Mouse (Mus musculus) adrenal gland, adult 2 months (tissue): ENCODE results near the gene Angptl6. TPM values are rescaled to one million over a fixed set of nuclear protein-coding genes. Genes with fewer than 3 reads are reported as not detected.
"Not testable (repeated sequence)": the region's sequence is repeated elsewhere in the genome, so short reads cannot be mapped to it uniquely, and the experiment has no call there.

ENCODE experiments used
- DNase-seq: peaks from one replicate; pipeline ENCODE4 v3.0.0; 2021
- microRNA-seq, 2 experiments: library from miRNA; unstranded; fragments of <30 nt; microRNA quantifications; one replicate each; pipeline ENCODE4 v1.2.0; 2021
- polyA plus RNA-seq: library from polyadenylated mRNA; depleted of rRNA; stranded (reverse); fragments of >200 nt; gene quantifications from 2 replicates; pipeline ENCODE4 v1.2.3, GENCODE M21; 2012; rRNA removed
- total RNA-seq, 2 experiments: library from RNA; stranded (reverse); gene quantifications; 2 replicates each; pipeline ENCODE4 v1.2.3; 2021

The Angptl6 gene
- total and polyA plus RNA-seq, 3 experiments: 3.3 to 4.0 (median 3.3) TPM

GRCm38 (mm10) chr9:20837184-20837947 is 42.2 kb downstream of the Angptl6 start:
- DNase-seq: no peak

GRCm38 (mm10) chr9:20835431-20835954 is 44.0 kb downstream of the Angptl6 start:
- DNase-seq: not testable (repeated sequence)

- no peak for DNase-seq
Observed at GRCm38 (mm10) chr9:20834881-20835280, 44.6 kb downstream of the Angptl6 start.

GRCm38 (mm10) chr9:20830901-20831643 is 48.5 kb downstream of the Angptl6 start:
- DNase-seq: peak; percentile 94

DNA sequence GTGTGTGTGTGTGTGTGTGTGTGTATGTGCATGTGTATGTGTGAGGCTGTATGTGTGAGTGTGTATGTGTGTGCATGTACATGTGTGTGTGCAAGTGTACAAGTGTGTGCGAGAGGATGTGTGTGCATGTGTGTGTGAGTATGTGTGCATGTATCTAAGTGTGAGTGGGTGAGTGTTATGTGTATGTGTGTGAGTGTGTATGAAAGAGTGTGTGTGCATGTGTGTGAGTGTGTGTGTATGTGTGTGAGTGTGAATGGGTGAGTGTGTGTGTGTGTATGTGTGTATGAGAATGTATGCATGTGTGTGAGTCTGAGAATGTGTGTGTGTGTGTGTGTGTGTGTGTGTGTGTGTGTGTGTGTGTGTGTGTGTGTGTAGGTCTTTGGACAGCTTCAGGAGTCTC is 51.4 kb downstream of the Angptl6 start:
- DNase-seq: no peak

- no peak for DNase-seq
Observed at GRCm38 (mm10) chr9:20825781-20826180, 53.7 kb downstream of the Angptl6 start.

Small RNA genes lying within 50 kb of the gene (microRNA-seq; reads per million reads assigned to microRNA genes)
- 0 reads per million in 2 experiments for gene Mir7081

Other genes starting within 250 kb of the Angptl6 start
- 100 to 1,000 TPM; 384 to 522 TPM for gene Ubl5, start 236.8 kb downstream of the Angptl6 start, total RNA-seq
- 133 and 135 TPM in 2 replicates for gene Ubl5, start 236.8 kb downstream of the Angptl6 start, polyA plus RNA-seq
- gene Fbxl12, start 235.0 kb downstream of the Angptl6 start, total RNA-seq: 10 to 100 TPM; 13.0 to 16.7 TPM
- 47.1 and 59.1 TPM in 2 replicates for gene Fbxl12, start 235.0 kb downstream of the Angptl6 start, polyA plus RNA-seq
- 10 to 100 TPM; 20.8 to 26.9 TPM for gene Pin1, start 227.6 kb downstream of the Angptl6 start, total RNA-seq
- 20.4 and 24.2 TPM in 2 replicates for gene Pin1, start 227.6 kb downstream of the Angptl6 start, polyA plus RNA-seq
- 1 to 10 TPM in 1 of 2 experiments, under 1 TPM in 1; 0.49 to 1.0 TPM for gene Olfm2, start 133.4 kb downstream of the Angptl6 start, total RNA-seq
- 1.1 and 2.9 TPM in 2 replicates for gene Olfm2, start 133.4 kb downstream of the Angptl6 start, polyA plus RNA-seq
- gene Col5a3, start 64.7 kb downstream of the Angptl6 start, total RNA-seq: 100 to 1,000 TPM in 1 of 2 experiments, 10 to 100 TPM in 1; 78.4 to 293 TPM
- gene Col5a3, start 64.7 kb downstream of the Angptl6 start, polyA plus RNA-seq: 108 and 110 TPM in 2 replicates
- not detected for gene Rdh8, start 61.2 kb downstream of the Angptl6 start, total RNA-seq
- not detected in 2 replicates for gene Rdh8, start 61.2 kb downstream of the Angptl6 start, polyA plus RNA-seq
- gene A230050P20Rik, start 11.1 kb downstream of the Angptl6 start, total RNA-seq: 10 to 100 TPM; 19.4 to 20.1 TPM
- gene A230050P20Rik, start 11.1 kb downstream of the Angptl6 start, polyA plus RNA-seq: 140 and 164 TPM in 2 replicates
- 10 to 100 TPM; 27.6 to 44.4 TPM for gene Ppan, start 8.4 kb upstream of the Angptl6 start, total RNA-seq
- gene Ppan, start 8.4 kb upstream of the Angptl6 start, polyA plus RNA-seq: 128 and 140 TPM in 2 replicates
- gene Eif3g, start 18.9 kb upstream of the Angptl6 start, total RNA-seq: 100 to 1,000 TPM; 156 to 170 TPM
- 123 and 133 TPM in 2 replicates for gene Eif3g, start 18.9 kb upstream of the Angptl6 start, polyA plus RNA-seq
- 10 to 100 TPM; 43.0 to 44.0 TPM for gene Dnmt1, start 80.2 kb upstream of the Angptl6 start, total RNA-seq
- 29.6 and 29.8 TPM in 2 replicates for gene Dnmt1, start 80.2 kb upstream of the Angptl6 start, polyA plus RNA-seq
- 10 to 100 TPM; 20.4 to 26.6 TPM for gene S1pr2, start 97.1 kb upstream of the Angptl6 start, total RNA-seq
- gene S1pr2, start 97.1 kb upstream of the Angptl6 start, polyA plus RNA-seq: 14.8 and 15.7 TPM in 2 replicates
- 100 to 1,000 TPM; 120 to 130 TPM for gene Mrpl4, start 123.0 kb upstream of the Angptl6 start, total RNA-seq
- gene Mrpl4, start 123.0 kb upstream of the Angptl6 start, polyA plus RNA-seq: 245 and 270 TPM in 2 replicates
- gene Icam1, start 136.3 kb upstream of the Angptl6 start, total RNA-seq: 10 to 100 TPM; 10.8 to 19.1 TPM
- gene Icam1, start 136.3 kb upstream of the Angptl6 start, polyA plus RNA-seq: 7.5 and 8.3 TPM in 2 replicates
- gene Icam4, start 149.6 kb upstream of the Angptl6 start, total RNA-seq: 1 to 10 TPM; 1.1 to 5.1 TPM
- 1.9 and 2.7 TPM in 2 replicates for gene Icam4, start 149.6 kb upstream of the Angptl6 start, polyA plus RNA-seq
- under 1 TPM; 0.17 to 0.31 TPM for gene Icam5, start 152.3 kb upstream of the Angptl6 start, total RNA-seq
- gene Icam5, start 152.3 kb upstream of the Angptl6 start, polyA plus RNA-seq: 0.41 and 0.48 TPM in 2 replicates
- not detected for gene Zglp1, start 187.4 kb upstream of the Angptl6 start, total RNA-seq
- gene Zglp1, start 187.4 kb upstream of the Angptl6 start, polyA plus RNA-seq: not detected in 2 replicates
- under 1 TPM; 0.24 to 0.43 TPM for gene Gm49373, start 193.4 kb upstream of the Angptl6 start, total RNA-seq
- 0.18 and 0.19 TPM in 2 replicates for gene Gm49373, start 193.4 kb upstream of the Angptl6 start, polyA plus RNA-seq
- 10 to 100 TPM; 40.7 to 48.6 TPM for gene Fdx1l, start 193.9 kb upstream of the Angptl6 start, total RNA-seq
- 59.6 and 86.5 TPM in 2 replicates for gene Fdx1l, start 193.9 kb upstream of the Angptl6 start, polyA plus RNA-seq
- gene Gm38431, start 212.3 kb upstream of the Angptl6 start, total RNA-seq: 1 to 10 TPM in 1 of 2 experiments, under 1 TPM in 1; 0.90 to 2.5 TPM
- gene Gm38431, start 212.3 kb upstream of the Angptl6 start, polyA plus RNA-seq: 68.5 and 74.0 TPM in 2 replicates
- 10 to 100 TPM; 50.8 to 53.4 TPM for gene Raver1, start 212.3 kb upstream of the Angptl6 start, total RNA-seq
- 52.8 and 76.4 TPM in 2 replicates for gene Raver1, start 212.3 kb upstream of the Angptl6 start, polyA plus RNA-seq